Mouse (Mus musculus): ENCODE data around the gene Pex3.

DNA sequence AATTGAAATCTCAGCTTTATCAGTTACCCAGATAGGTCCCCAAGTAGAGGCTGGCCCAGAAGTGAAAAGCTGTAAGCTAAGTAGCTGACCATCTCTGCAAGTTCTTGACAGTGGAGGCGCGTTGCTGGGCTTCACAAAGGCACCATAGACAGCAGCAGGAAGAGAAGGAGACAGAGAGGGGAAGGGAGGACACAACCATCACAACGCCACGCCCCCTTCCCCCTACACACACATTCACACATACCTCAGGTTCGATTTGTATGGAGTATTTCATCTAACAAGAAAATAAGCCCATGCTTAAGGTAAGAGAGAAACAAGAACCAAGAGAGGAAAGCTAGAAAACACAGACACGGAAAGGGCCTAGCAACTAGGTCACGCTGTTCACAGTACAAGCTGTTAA lies 77.8 kb downstream of the Pex3 start:
- no peak for TF ChIP-seq CTCF (IDR thresholded peaks at IDR 0.05)
- no peak for TF ChIP-seq POLR2A (IDR thresholded peaks at IDR 0.05; ENCODE audit: insufficient read depth, low read depth, low read length)
- TF ChIP-seq EP300 (IDR thresholded peaks at IDR 0.05; ENCODE audit: insufficient read depth, low read depth, low read length): no peak
